Mouse (Mus musculus) NIH3T3 (cell line): Measurements from ENCODE around the gene Tmem104.
A peak's percentile ranks its signal among the peaks of the same experiment; 100 is the strongest.

Experiments used
- DNase-seq: peaks from one replicate; pipeline ENCODE4 v3.0.0-alpha.2; 2012; ENCODE audit warnings: low read depth

The Tmem104 gene

GRCm38 (mm10) chr11:115166776-115167175, 20.5 kb upstream of the Tmem104 start:
- no peak for DNase-seq

DNA sequence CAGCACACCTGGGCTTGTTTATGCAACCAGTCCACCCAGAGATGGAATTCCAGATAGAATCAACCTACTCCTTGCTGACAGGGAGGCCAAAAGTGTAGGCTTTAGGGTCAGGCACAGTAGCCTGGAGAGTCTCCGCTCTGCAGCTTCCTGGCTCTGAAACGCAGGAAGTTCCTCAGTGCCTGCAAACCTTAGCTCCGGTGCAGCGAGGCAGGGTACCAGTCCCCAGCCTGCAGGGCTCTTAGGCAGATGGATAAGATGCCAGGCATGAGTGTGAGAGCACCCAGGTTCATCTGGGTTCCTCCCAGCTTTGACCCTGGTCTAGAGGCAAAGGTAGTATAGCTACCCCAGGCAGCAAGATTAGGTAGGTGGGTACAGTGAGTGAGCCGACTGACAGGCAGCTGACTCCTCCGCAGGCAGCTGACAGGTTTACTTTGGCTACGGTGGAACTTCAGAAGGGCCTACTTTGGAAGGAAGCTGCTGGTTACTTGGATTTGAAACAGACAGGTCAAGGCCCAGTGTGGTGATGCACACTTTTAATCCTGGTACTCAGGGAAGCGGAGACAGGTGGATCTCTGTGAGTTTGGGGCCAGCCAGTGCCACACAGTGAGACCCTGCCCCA, 19.5 kb upstream of the Tmem104 start:
- no peak for DNase-seq

- DNase-seq, result no peak
Observed at GRCm38 (mm10) chr11:115169430-115169829, 17.9 kb upstream of the Tmem104 start.

DNA sequence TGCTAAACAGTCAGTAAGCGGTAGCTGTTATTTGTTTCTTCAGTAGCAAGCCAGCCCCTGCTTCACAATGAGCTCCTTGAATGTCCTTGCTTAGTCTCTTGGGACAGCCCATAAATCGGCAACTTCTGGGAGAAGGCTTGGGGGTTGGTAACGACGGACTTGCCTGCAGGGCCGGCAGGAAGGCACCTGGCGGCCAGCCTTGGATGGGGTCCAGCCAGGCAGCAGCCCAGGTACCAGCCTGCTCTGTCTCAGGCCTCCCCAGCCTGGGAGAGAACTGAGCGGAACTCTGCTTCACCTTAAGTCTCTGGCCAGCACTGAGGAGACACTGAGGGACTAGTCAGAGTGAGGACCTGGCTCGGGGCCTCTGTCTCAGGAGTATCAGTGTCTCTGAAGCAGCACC, 16.2 kb upstream of the Tmem104 start:
- no peak for DNase-seq

DNA sequence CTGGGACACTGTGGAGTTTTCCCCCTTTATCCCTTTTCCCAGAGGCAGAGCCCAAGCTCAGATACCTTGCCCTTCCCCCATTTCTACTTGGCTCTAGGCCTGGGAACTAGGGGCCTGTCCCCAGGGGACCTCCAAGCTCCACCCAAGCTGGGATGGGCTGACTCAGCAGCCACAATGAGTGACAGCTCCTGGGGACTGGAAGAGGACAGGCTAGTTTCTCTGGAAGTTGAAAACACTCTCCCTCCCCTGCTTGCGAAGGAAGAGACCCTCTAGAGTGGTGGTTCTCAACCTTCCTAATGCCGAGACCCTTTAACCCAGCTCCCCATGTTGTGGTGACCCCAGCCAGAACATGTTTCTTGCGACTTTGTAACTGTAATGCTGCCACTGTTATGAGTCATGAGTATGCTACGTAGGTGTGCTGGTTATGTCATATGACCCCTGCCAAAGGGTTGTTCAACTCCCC, 14.4 kb upstream of the Tmem104 start:
- DNase-seq, result peak; percentile 71

- no peak for DNase-seq
Observed at GRCm38 (mm10) chr11:115173549-115174339, 13.5 kb upstream of the Tmem104 start.

- no peak for DNase-seq
Observed at GRCm38 (mm10) chr11:115176399-115177190, 10.7 kb upstream of the Tmem104 start.

DNA sequence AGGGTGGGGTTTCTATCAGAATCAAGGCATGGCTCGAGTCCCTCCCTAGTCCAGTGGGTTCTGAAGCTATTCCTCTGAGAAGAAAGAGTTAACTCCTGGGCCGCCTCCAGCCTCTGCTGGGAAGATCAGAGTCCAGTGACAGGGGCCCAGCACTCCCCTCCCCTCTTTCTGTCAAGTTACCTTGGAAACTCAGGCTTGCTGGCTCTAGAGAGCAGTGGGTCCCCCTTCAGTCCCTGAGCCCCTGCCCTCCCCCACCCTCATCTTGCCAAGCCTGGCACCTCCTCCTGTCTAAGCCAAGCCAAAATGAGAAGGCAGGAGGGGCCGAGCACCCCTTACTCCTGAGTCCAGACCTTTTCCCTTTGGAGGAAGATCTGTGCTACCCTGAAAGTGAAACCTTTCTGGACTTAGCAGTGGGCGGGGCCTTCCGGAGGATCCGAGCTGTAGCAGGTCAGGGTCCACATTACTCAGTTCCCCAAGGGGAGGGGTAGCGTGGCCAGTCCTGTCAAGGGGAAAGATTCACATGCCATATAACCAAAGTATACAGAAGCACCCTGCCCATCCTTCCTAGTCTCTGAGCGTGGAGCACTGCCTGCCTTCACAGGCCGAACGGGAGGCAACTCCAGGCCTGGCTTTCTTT, 9.6 kb upstream of the Tmem104 start:
- DNase-seq, result no peak

GRCm38 (mm10) chr11:115178766-115179165, 8.5 kb upstream of the Tmem104 start:
- no peak for DNase-seq

GRCm38 (mm10) chr11:115179191-115179590, 8.1 kb upstream of the Tmem104 start:
- no peak for DNase-seq

GRCm38 (mm10) chr11:115179881-115180280, 7.4 kb upstream of the Tmem104 start:
- peak; percentile 46 for DNase-seq

- peak; percentile 86 for DNase-seq
Observed at GRCm38 (mm10) chr11:115181913-115182638, 5.2 kb upstream of the Tmem104 start.

GRCm38 (mm10) chr11:115184973-115185372, 2.3 kb upstream of the Tmem104 start:
- peak; percentile 35 for DNase-seq

DNA sequence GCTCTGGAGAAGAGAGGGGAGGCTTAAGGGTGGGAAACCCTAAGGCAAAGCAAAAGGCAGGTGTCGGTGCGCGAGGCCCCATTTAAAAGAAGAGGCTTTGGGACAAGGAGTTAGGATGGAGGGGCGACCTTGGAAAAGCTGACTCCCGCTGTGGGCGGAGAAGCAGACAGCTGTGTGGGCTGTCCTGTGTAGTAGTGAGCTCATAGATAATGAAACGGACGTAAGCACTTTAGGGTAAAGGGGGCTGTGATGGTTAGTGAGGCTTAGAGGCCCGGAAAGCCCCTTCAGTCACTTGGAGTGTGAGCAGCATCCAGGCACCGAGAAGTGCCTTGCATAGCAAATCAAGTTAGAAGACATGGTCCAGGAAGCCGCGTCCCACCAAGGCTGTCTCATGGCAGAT, 406 bp downstream of the Tmem104 start, which contains the start of gene Nat9:
Gene Nat9 (minus strand): TSS at position 167 of the 400 bp plus-strand sequence.
- peak; percentile 25 for DNase-seq

DNA sequence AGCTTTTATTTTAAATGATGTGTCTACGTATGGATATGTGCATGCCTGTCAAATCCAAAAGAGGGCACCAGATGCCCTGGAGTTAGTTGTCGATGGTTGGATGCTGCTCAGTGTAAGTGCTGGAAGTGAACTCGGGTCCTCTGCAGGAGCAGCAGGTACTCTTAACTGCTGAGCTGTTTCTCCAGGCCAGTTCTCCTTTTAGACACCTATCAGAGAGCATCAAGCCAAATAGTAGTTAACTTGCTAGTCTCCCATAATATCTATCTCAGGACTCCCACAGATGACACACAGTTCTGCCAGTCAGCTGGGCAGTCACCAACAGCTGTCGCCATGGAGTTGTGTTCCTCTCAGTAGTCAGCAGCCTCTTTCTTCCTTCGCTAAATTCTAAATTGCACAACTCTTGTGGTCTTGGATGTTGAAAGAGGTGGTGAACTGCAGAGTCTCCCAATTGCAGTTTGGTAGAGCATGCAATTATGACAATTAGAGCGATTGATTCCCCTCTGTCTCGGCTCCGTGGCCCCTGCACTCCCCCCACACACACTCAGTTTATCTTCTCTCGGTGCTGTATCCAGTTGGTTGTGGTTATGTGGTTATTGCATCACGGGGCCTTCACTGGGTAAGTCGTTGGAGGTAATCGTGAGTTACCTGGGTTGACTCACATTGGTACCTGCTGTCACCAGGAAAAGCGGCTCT, 1.4 kb downstream of the Tmem104 start:
- DNase-seq, result peak; percentile 51

GRCm38 (mm10) chr11:115189304-115189703, 2.0 kb downstream of the Tmem104 start:
- DNase-seq, result no peak

DNA sequence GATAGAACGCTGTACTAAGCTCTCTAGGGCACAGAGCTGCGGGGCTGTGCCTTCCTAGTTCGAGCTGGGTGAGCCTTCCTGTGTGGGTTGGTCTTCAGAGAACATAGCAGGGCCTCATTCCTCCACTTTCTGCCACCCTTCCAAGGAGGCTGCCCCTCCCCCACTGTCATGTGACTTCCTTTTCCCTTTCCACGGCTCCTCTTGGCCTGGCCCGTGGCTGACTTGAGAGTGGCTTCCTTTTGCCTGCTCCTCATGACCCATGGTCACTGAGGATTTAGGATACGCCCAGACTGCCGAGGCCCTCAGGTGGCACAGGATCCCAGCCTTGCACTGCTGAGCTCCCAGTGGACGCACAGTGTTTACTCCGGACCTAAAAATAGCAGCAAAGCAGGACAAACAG, 4.9 kb downstream of the Tmem104 start:
- peak; percentile 31 for DNase-seq

DNA sequence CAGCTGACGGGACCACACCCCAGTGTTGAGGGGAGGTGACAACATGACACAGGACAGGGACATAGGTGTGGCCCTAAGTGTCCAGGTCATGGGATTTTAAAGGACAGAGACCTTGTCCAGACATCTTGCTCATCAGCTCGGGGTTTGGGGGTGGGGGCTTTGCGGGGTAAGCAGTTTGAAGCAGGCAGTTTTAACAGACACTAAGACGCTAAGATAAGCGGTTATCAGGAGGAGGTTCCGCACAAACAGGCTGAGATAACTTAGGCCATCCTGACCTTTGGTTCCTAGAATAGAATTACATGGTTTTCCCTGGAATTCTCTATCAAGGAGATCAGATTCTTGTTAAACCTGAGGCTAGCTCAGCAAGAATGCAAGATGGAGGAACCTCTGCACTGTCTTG, 7.4 kb downstream of the Tmem104 start:
- DNase-seq, result no peak

DNA sequence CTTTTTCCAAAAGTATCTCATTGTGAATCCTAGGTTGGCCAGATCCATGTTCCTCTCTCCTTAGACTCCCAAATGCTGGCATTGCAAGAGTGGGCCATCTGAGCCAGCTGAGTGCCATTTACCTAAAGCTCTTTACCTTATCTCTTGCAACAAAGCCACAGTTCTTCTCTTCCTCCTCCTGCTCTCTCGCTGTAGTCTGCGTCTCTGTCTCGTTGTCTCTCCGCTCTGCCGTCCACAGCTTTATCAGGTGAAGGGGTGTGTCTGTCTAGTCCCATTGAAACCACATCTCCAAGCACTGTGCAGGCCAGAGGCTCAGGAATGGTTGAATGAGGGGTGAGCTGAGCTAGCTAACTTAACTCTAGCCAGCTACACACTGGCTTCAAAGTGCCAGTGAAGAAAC, 8.6 kb downstream of the Tmem104 start:
- DNase-seq, result no peak

- DNase-seq, result no peak
Observed at GRCm38 (mm10) chr11:115197558-115197957, 10.3 kb downstream of the Tmem104 start.

DNA sequence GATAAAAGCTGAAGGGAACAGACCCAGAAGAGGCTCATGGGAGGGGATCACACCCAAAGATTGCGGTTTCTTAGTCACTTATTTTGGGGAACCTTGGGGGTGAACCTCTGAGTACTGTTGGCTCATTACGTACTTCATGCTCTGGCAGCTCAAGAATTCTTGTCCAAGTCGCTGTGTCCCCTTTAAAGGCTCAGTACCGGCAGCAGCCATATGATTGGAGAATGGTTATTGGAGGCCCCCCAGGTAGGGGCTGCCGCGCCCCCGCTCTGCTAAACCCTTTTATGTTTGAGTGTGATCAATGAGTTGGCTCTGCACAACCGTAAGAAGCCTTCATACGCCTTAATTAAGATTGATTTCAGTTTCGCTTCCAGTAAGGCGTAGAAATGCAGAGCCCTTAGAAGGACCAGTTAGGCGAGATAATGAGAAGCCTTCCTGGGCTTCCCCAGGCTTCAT, 11.7 kb downstream of the Tmem104 start:
- DNase-seq, result no peak
